Mouse (Mus musculus): ENCODE data around the gene Olfr1389.
"Not testable (repeated sequence)": the region's sequence is repeated elsewhere in the genome, so short reads cannot be mapped to it uniquely, and the experiment has no call there.

The Olfr1389 gene

GRCm38 (mm10) chr11:49422767-49423166 is at the start of gene Olfr1389:
Gene Olfr1389 (plus strand): TSS chr11:49423067.
- no peak for DNase-seq (ENCODE audit: low spot score in 2 of 2)

- no peak for DNase-seq (ENCODE audit: low spot score in 2 of 2)
Measured at GRCm38 (mm10) chr11:49383133-49383532, 39.7 kb upstream of the Olfr1389 start.

GRCm38 (mm10) chr11:49386118-49386517 is 36.7 kb upstream of the Olfr1389 start:
- not testable (repeated sequence) for DNase-seq (ENCODE audit: low spot score in 2 of 2)

- not testable (repeated sequence) for DNase-seq (ENCODE audit: low spot score in 2 of 2)
Measured at GRCm38 (mm10) chr11:49392707-49393106, 30.2 kb upstream of the Olfr1389 start.

GRCm38 (mm10) chr11:49406784-49407183 is 16.1 kb upstream of the Olfr1389 start:
- no peak for DNase-seq (ENCODE audit: low spot score in 2 of 2)

GRCm38 (mm10) chr11:49410540-49410939 is 12.3 kb upstream of the Olfr1389 start:
- peak in 1 of 2 experiments; percentile 53 for DNase-seq (ENCODE audit: low spot score in 2 of 2)

GRCm38 (mm10) chr11:49425257-49425927 is 2.5 kb downstream of the Olfr1389 start:
- DNase-seq (ENCODE audit: low spot score in 2 of 2) = no peak

GRCm38 (mm10) chr11:49429641-49430040 is 6.8 kb downstream of the Olfr1389 start:
- DNase-seq (ENCODE audit: low spot score in 2 of 2) = no peak

- no peak for DNase-seq (ENCODE audit: low spot score in 2 of 2)
Measured at GRCm38 (mm10) chr11:49436411-49436810, 13.5 kb downstream of the Olfr1389 start, which contains the start of gene Olfr1388. Gene Olfr1388 (plus strand): TSS chr11:49436624.

- DNase-seq (ENCODE audit: low spot score in 2 of 2) = no peak
Measured at GRCm38 (mm10) chr11:49455043-49455442, 32.2 kb downstream of the Olfr1389 start, which contains the start of gene Olfr1387. Gene Olfr1387 (plus strand): TSS chr11:49455343.

GRCm38 (mm10) chr11:49464746-49465145 is 41.9 kb downstream of the Olfr1389 start, which contains the start of gene Olfr1386:
Gene Olfr1386 (plus strand): TSS chr11:49465046.
- not testable (repeated sequence) for DNase-seq (ENCODE audit: low spot score in 2 of 2)
